Mouse (Mus musculus) heart, embryonic 14.5 days (tissue): ENCODE measurements around the gene Vars2. TPM values are rescaled to one million over a fixed set of nuclear protein-coding genes. Genes with fewer than 3 reads are reported as not detected.

Experiments
- ATAC-seq: fragments of 200-750 bp; cut with Nextera tagmentation; 2 replicates; pipeline ENCODE4 v1.8.0; 2017; ENCODE audit warnings: low read depth, moderate TSS enrichment; ENCODE audit not compliant: insufficient number of reproducible peaks, insufficient read depth, low FRiP score
- H3K27ac ChIP-seq, 2 experiments: fragments of 200-500 bp in 1 of 2; fragments of 300-500 bp in 1 of 2; sonication (generic) in 1 of 2; replicated peaks in 1 of 2; 2 replicates each; pipeline ENCODE4 v1.5.1; 2012 to 2014; ENCODE audit warnings: low read depth in 2 of 2, low read length in 2 of 2, control low read depth in 1 of 2, mild to moderate bottlenecking in 1 of 2, mixed read lengths in 1 of 2; ENCODE audit not compliant: control insufficient read depth in 1 of 2, insufficient read depth in 1 of 2
- H3K27me3 ChIP-seq: fragments of 300-500 bp; sonication (generic); 2 replicates; pipeline ENCODE4 v1.6.1; 2014; ENCODE audit warnings: mild to moderate bottlenecking, low read length, control low read depth; ENCODE audit not compliant: control insufficient read depth, insufficient read depth
- H3K36me3 ChIP-seq: fragments of 300-500 bp; sonication (generic); 2 replicates; pipeline ENCODE4 v1.6.1; 2014; ENCODE audit warnings: mild to moderate bottlenecking, control low read depth, low read length, mixed read lengths; ENCODE audit not compliant: control insufficient read depth, insufficient read depth
- H3K4me1 ChIP-seq, 2 experiments: fragments of 200-500 bp in 1 of 2; fragments of 300-500 bp in 1 of 2; sonication (generic) in 1 of 2; 2 replicates each; pipeline ENCODE4 v1.6.1; 2012 to 2014; ENCODE audit warnings: low read length in 2 of 2, control low read depth in 1 of 2, mixed read lengths in 1 of 2; ENCODE audit not compliant: control insufficient read depth in 2 of 2, insufficient read depth in 2 of 2
- H3K4me2 ChIP-seq: fragments of 300-500 bp; sonication (generic); 2 replicates; pipeline ENCODE4 v1.6.1; 2014; ENCODE audit warnings: mild to moderate bottlenecking, low read length
- H3K4me3 ChIP-seq, 2 experiments: fragments of 200-500 bp in 1 of 2; fragments of 300-500 bp in 1 of 2; sonication (generic) in 1 of 2; 2 replicates each; pipeline ENCODE4 v1.5.1; 2012 to 2014; ENCODE audit warnings: low read length in 2 of 2, mild to moderate bottlenecking in 2 of 2, control low read depth in 1 of 2, low read depth in 1 of 2, moderate library complexity in 1 of 2; ENCODE audit not compliant: control insufficient read depth in 1 of 2, insufficient read depth in 1 of 2
- H3K9ac ChIP-seq: fragments of 300-500 bp; sonication (generic); 2 replicates; pipeline ENCODE4 v1.6.1; 2014; ENCODE audit warnings: mild to moderate bottlenecking, low read length
- H3K9me3 ChIP-seq: fragments of 300-500 bp; sonication (generic); 2 replicates; pipeline ENCODE4 v1.6.1; 2016; ENCODE audit warnings: low read length, control low read depth; ENCODE audit not compliant: control insufficient read depth
- WGBS: fragments of 180-500 bp; shearing (Covaris S2); extraction: QIAGEN DNeasy Blood & Tissue Kit; methylation state at CpG from one replicate; pipeline ENCODE4 v1.1.7; 2014; 5-methylcytosine and 5-hydroxymethylcytosine counted together
- polyA plus RNA-seq: library from polyadenylated mRNA; unstranded; fragments of >200 nt; fragmentation: Nextera tagmentation; extraction: Ambion mirVana; gene quantifications from 2 replicates; pipeline ENCODE4 v1.2.1, GENCODE M21; 2014

Gene Vars2
- polyA plus RNA-seq, 1 experiment from 2014 or later, result 10.8 TPM

- no peak overlapping the region for H3K9ac ChIP-seq
- no peak overlapping the region for H3K4me3 ChIP-seq
- no peak overlapping the region for H3K27ac ChIP-seq
- peaks cover 2 to 7% of the 10 kb centered on the region in 2 experiments for H3K4me1 ChIP-seq
- H3K9me3 ChIP-seq, result no peaks in the 10 kb centered on the region
- peaks cover 16% of the 10 kb centered on the region; the same call in 1 of the 2 replicates for H3K36me3 ChIP-seq
- H3K27me3 ChIP-seq, result no peaks in the 10 kb centered on the region
- H3K4me2 ChIP-seq, result no peak overlapping the region
- 85% methylated on average over 6 of the region's 6 CpGs for WGBS
- no peak for ATAC-seq
Measured at GRCm38 (mm10) chr17:35672527-35672926, 5.1 kb upstream of the Vars2 start.

DNA sequence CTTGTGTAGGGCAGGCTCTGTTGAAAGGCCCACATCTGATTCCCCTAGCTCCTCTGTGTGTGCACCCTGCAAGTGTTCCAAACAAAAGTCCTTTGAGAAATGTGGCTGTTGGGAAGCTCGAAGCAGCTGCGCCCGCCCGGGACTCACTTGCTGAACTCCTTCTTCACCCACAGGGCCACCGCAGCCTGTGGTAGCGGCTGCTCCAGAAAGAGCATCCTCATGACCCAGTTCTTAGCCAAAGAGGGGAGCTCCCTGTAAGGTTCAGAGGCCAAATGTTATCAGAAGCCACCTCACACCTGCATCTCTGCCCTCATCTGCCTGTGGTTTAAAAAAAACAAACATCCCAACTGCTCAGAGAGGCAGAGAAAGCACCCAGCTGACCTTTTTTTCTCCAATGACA, 4.5 kb upstream of the Vars2 start:
- Histone ChIP-seq H3K4me2 (no peak overlapping the region), H3K4me3 (no peak overlapping the region), H3K27me3 (no peaks in the 10 kb centered on the region), H3K36me3 (peaks cover 16% of the 10 kb centered on the region; the same call in 1 of the 2 replicates), H3K9me3 (no peaks in the 10 kb centered on the region), H3K9ac (no peak overlapping the region), H3K4me1 (peaks cover 2 to 7% of the 10 kb centered on the region in 2 experiments), H3K27ac (no peak overlapping the region)
- no peak for ATAC-seq
- 89% methylated on average over 6 of the region's 6 CpGs for WGBS

DNA sequence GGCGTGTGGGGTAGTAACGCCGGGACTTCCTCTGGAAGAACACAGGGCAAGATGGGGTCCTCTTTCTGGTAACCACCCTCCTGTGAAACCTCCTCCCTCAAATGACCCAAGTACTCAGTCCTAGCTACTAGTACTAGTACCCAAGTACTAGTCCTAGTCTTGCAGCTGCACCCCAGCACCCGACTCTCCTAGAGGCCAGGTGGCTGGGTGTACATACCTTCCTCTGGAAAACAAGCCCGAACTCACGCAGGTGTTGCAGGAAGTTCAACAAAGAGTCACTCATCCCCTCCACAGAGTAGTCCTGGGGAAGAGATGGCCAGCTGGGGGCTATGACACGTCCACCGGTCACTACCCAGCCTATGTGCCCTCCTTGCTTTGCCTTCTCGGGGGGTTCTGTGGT, 2.3 kb upstream of the Vars2 start:
- Histone ChIP-seq H3K4me3 (no peak overlapping the region), H3K27ac (no peak overlapping the region), H3K27me3 (no peaks in the 10 kb centered on the region), H3K36me3 (peaks cover 28% of the 10 kb centered on the region), H3K4me1 (peaks cover 4 to 12% of the 10 kb centered on the region in 2 experiments), H3K9ac (no peak overlapping the region), H3K9me3 (no peaks in the 10 kb centered on the region), H3K4me2 (no peak overlapping the region)
- no peak for ATAC-seq
- 92% methylated on average over 9 of the region's 9 CpGs for WGBS

DNA sequence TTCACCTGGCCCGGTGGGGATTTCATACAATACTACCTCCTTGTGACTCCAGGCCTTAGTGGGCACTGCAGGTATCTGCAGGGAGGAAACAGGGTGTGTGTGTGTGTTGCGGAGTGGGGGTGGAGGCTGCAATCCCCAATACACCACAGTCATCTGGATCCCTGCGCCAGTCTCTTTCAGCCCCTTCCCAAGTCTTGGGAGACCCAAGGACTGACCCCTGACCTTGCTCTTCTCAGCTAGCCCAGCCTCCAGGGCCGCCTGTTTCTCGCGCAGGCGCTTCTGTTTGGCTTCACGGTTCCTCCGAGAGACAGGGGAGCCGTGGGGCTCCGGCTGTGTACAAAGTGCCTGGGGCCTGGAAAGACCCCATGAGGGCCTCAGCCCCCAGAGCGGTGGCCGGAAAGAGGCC, 538 bp downstream of the Vars2 start:
- H3K9me3 ChIP-seq, result no peaks in the 10 kb centered on the region
- WGBS, result 6% methylated on average over 13 of the region's 13 CpGs
- peak overlapping the region; percentile 74 to 80 for H3K27ac ChIP-seq
- no peaks in the 10 kb centered on the region for H3K27me3 ChIP-seq
- H3K4me2 ChIP-seq, result peak overlapping the region; percentile 94
- ATAC-seq, result peak; percentile 17
- H3K4me1 ChIP-seq, result peaks cover 2 to 8% of the 10 kb centered on the region in 2 experiments; a peak in 3 of 4 replicates
- peak overlapping the region; percentile 91 for H3K9ac ChIP-seq
- H3K36me3 ChIP-seq, result peaks cover 48% of the 10 kb centered on the region
- peak overlapping the region; percentile 77 to 89 for H3K4me3 ChIP-seq

- Histone ChIP-seq H3K36me3 (peaks cover 51% of the 10 kb centered on the region), H3K27ac (no peak overlapping the region), H3K9ac (no peak overlapping the region), H3K4me3 (no peak overlapping the region), H3K9me3 (no peaks in the 10 kb centered on the region), H3K4me2 (peak overlapping the region; percentile 94; the same call in 1 of the 2 replicates), H3K4me1 (peaks cover 2 to 8% of the 10 kb centered on the region in 2 experiments; a peak in 3 of 4 replicates), H3K27me3 (no peaks in the 10 kb centered on the region)
- 77% methylated on average over 17 of the region's 17 CpGs for WGBS
- ATAC-seq, result no peak
Measured at GRCm38 (mm10) chr17:35665957-35666515, 1.4 kb downstream of the Vars2 start.

DNA sequence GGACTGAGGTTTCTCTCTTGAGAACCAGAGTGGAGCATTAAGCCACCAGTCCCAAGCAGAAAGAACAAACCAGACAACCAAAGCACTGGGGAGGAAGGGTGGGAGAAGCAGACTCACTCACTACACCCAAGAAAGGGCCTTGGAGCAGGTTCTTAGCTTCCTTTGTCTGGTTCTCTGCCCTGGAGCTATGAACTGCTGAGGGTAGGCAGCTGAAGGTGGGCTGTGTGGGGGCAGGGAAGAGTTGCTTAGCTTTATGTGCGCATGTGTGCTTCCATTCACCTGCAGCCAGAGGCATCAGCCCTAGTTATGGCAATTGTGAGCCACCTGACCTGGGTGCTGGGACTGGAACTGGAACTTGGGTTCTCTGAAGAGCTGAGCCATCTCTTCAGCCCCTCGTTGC, 14.3 kb downstream of the Vars2 start:
- 84% methylated on average over 2 of the region's 2 CpGs for WGBS
- H3K9ac ChIP-seq, result no peak overlapping the region
- H3K4me2 ChIP-seq, result no peak overlapping the region

GRCm38 (mm10) chr17:35649429-35649828, 18.0 kb downstream of the Vars2 start:
- Histone ChIP-seq H3K9me3 (no peaks in the 10 kb centered on the region), H3K4me3 (no peak overlapping the region), H3K27me3 (peaks cover 4% of the 10 kb centered on the region; the same call in 1 of the 2 replicates), H3K36me3 (no peaks in the 10 kb centered on the region), H3K9ac (no peak overlapping the region), H3K4me1 (no peaks in the 10 kb centered on the region), H3K27ac (no peak overlapping the region), H3K4me2 (no peak overlapping the region)
- no peak for ATAC-seq
- 66% methylated on average over 2 of the region's 2 CpGs for WGBS

More for the DNA sequence above, 14.3 kb downstream of the Vars2 start:
- H3K4me1 ChIP-seq, result no peaks in the 10 kb centered on the region
- H3K27me3 ChIP-seq, result no peaks in the 10 kb centered on the region
- no peak overlapping the region for H3K4me3 ChIP-seq
- no peak overlapping the region for H3K27ac ChIP-seq
- no peak for ATAC-seq
- peaks cover 29% of the 10 kb centered on the region for H3K36me3 ChIP-seq
- no peaks in the 10 kb centered on the region for H3K9me3 ChIP-seq
